Mouse (Mus musculus): ENCODE measurements around the gene Fbxo22.

DNA sequence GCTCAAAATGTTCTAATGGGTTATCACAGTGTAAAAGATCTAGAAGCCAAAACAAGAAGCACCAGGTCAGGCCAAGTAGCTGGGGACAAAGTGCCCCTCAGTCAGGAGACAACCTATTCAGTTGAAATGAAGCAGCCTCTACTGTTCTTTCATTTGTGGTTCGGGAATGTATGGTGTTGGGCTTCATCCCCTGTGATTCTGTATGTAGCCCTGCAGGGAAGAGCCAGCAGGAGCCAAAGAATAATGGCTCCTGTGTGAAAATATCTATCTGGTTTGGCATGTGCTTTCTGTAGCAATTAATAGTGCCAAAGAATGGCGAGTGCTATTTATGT, 301 bp upstream of the Fbxo22 start:
- TF ChIP-seq POLR2AphosphoS2 (IDR thresholded peaks at IDR 0.05; ENCODE audit: insufficient read length, low read depth) (no peak), TCF12 (IDR thresholded peaks at IDR 0.05; ENCODE audit: insufficient read depth, poor library complexity, severe bottlenecking) (no peak), POLR2A (IDR thresholded peaks at IDR 0.05; ENCODE audit: insufficient read length, low read depth) (no peak), MYOG (IDR thresholded peaks at IDR 0.05; ENCODE audit: control insufficient read depth in 1 of 3, insufficient read depth in 1 of 3, insufficient read length in 2 of 3, low read depth in 2 of 3) (no peak), CEBPB (IDR thresholded peaks at IDR 0.05; ENCODE audit: insufficient read depth, poor library complexity, severe bottlenecking) (no peak), MYOD1 (IDR thresholded peaks at IDR 0.05; ENCODE audit: control insufficient read depth in 1 of 3, insufficient read length in 2 of 3, low read depth in 2 of 3) (no peak), USF1 (IDR thresholded peaks at IDR 0.05; ENCODE audit: low read depth) (no peak), MAX (IDR thresholded peaks at IDR 0.05; ENCODE audit: low read depth) (no peak), E2F4 (IDR thresholded peaks at IDR 0.05; ENCODE audit: insufficient read depth) (no peak), REST (IDR thresholded peaks at IDR 0.05; ENCODE audit: insufficient read depth, insufficient read length) (no peak), SRF (IDR thresholded peaks at IDR 0.05; ENCODE audit: control insufficient read depth, insufficient read length, low read depth) (no peak), TCF3 (IDR thresholded peaks at IDR 0.05; ENCODE audit: insufficient read length, low read depth) (no peak)

Data from myocyte (in vitro differentiated cells).